Comparison of ENCODE assay signal across 9 mouse cellular contexts in genomic region chr6:61179641-61179948, GRCm38 (mm10). TPM values are rescaled to one million over a fixed set of nuclear protein-coding genes. Genes with fewer than 3 reads are reported as not detected.
DNase-seq lines count a peak whose midpoint lies in the region; ATAC-seq and TF ChIP-seq lines count a peak whose summit lies in the region.
"Had no signal": no experiment of that assay in that cellular context is flagged by ENCODE, and none has a peak within 500 bp of the region (broad histone marks: within the 10 kb centered on the region; RNA-seq: fewer than 3 reads in every experiment).

No protein-coding gene starts in this region.

- no peaks in the 10 kb centered on the region for H3K36me3 ChIP-seq in heart, embryonic 16.5 days (ENCODE audit: control insufficient read depth, insufficient read depth)
- H3K36me3 ChIP-seq in hindbrain, embryonic 11.5 days (ENCODE audit: control insufficient read depth, insufficient read depth, low read length), result no peaks in the 10 kb centered on the region
- H3K36me3 ChIP-seq in midbrain, embryonic 12.5 days, result no peaks in the 10 kb centered on the region
- H3K36me3 ChIP-seq: G1E had no signal

- no peaks in the 10 kb centered on the region for H3K9me3 ChIP-seq in heart, embryonic 16.5 days (replicated peaks; ENCODE audit: control insufficient read depth, low read length)
- H3K9me3 ChIP-seq in hindbrain, embryonic 11.5 days (ENCODE audit: control insufficient read depth, low read length), result no peaks in the 10 kb centered on the region
- no peaks in the 10 kb centered on the region for H3K9me3 ChIP-seq in midbrain, embryonic 12.5 days

- 0 out of 2 replicates have a peak, but pooled peaks cover 3% of the 10 kb centered on the region for H3K4me1 ChIP-seq in heart, embryonic 16.5 days (ENCODE audit: control insufficient read depth, insufficient read depth, low read length)
- no peaks in the 10 kb centered on the region for H3K4me1 ChIP-seq in hindbrain, embryonic 11.5 days (replicated peaks; ENCODE audit: control insufficient read depth, insufficient read depth, low read length)
- H3K4me1 ChIP-seq in midbrain, embryonic 12.5 days, result peaks cover 11% of the 10 kb centered on the region

- peaks cover 11% of the 10 kb centered on the region for H3K27me3 ChIP-seq in heart, embryonic 16.5 days (ENCODE audit: control insufficient read depth, insufficient read depth, low read length)
- H3K27me3 ChIP-seq in Patski, result peaks cover 20% of the 10 kb centered on the region
- no peaks in the 10 kb centered on the region for H3K27me3 ChIP-seq in hindbrain, embryonic 11.5 days (ENCODE audit: control insufficient read depth, insufficient read depth, low read length)
- H3K27me3 ChIP-seq in midbrain, embryonic 12.5 days, result peaks cover 9% of the 10 kb centered on the region

- H3K4me2 ChIP-seq in heart, embryonic 16.5 days (ENCODE audit: low read depth, low read length), result peak overlapping the region; percentile 100
- peak overlapping the region; percentile 96 for H3K4me2 ChIP-seq in hindbrain, embryonic 11.5 days (replicated peaks; ENCODE audit: low read depth, low read length)
- H3K4me2 ChIP-seq in midbrain, embryonic 12.5 days (replicated peaks), result peak overlapping the region; percentile 89

- H3K27ac ChIP-seq in heart, embryonic 16.5 days (ENCODE audit: low read length), result no peak overlapping the region
- H3K27ac ChIP-seq in hindbrain, embryonic 11.5 days (ENCODE audit: low read depth, low read length), result peak overlapping the region; percentile 80; the same call in 1 of the 2 replicates
- H3K27ac ChIP-seq in midbrain, embryonic 12.5 days (replicated peaks), result peak overlapping the region; percentile 88

- in situ Hi-C loops in Patski (cut with MboI; ENCODE audit: low pct_unique_long_range_greater_than_20kb), result no loop called here

- intact Hi-C loops in heart, postnatal 14 days (cut with DNase I), result no loop called here

- under 1% methylated on average over 5 of the region's 5 CpGs for WGBS in heart, embryonic 16.5 days
- WGBS in hindbrain, embryonic 11.5 days, result 3% methylated on average over 5 of the region's 5 CpGs
- 5% methylated on average over 5 of the region's 5 CpGs for WGBS in midbrain, embryonic 12.5 days

- no peak for DNase-seq in heart, postnatal 14 days
- no peak for DNase-seq in Patski (ENCODE audit: low read depth, low spot score)
- DNase-seq in hindbrain, embryonic 11.5 days (ENCODE audit: low spot score), result no peak
- DNase-seq in ovary, postnatal 14 days (ENCODE audit: low spot score), result no peak
- no peak for DNase-seq in left cerebral cortex, adult 18-20 months (ENCODE audit: low spot score in 2 of 2)

- no peak for ATAC-seq in heart, embryonic 16.5 days (replicated peaks; ENCODE audit: extremely low read depth, insufficient read depth, low FRiP score)
- peak; percentile 47 for ATAC-seq in Patski
- ATAC-seq in hindbrain, embryonic 11.5 days (ENCODE audit: low FRiP score), result peak; percentile 70
- no peak; the same call in 1 of the 2 replicates for ATAC-seq in midbrain, embryonic 12.5 days (ENCODE audit: low FRiP score, low read depth)
- ATAC-seq in granulocyte monocyte progenitor cell, adult 5-6 weeks (replicated peaks; ENCODE audit: poor library complexity, severe bottlenecking), result no peak; the same call in 1 of the 2 replicates

- H3K9ac ChIP-seq in heart, embryonic 16.5 days (ENCODE audit: low read length), result peak overlapping the region; percentile 69
- peak overlapping the region; percentile 81 for H3K9ac ChIP-seq in hindbrain, embryonic 11.5 days (ENCODE audit: low read depth, low read length)
- peak overlapping the region; percentile 78 for H3K9ac ChIP-seq in midbrain, embryonic 12.5 days (replicated peaks)

- CTCF ChIA-PET in Patski (lab: Charles Lee), result interaction anchor here (1.2 kb wide), 1 partner anchor 30 kb away, joined by 3 read pairs; no protein-coding TSS in a partner anchor

- H3K4me3 ChIP-seq in heart, embryonic 16.5 days (ENCODE audit: low read length), result peak overlapping the region; percentile 67
- H3K4me3 ChIP-seq in hindbrain, embryonic 11.5 days (ENCODE audit: low read depth, low read length), result peak overlapping the region; percentile 79
- H3K4me3 ChIP-seq in midbrain, embryonic 12.5 days, result peak overlapping the region; percentile 88

- POLR2A ChIA-PET in Patski (lab: Charles Lee), result no interaction called here

- TF ChIP-seq CTCF in Patski (IDR thresholded peaks at IDR 0.05), result no peak

RNA-seq across cellular contexts. Expression of gene Ccser1, which starts 0.5 kb away (rescaled TPM):
- polyA plus RNA-seq in heart, embryonic 16.5 days (2015; fragmentation: Nextera tagmentation; extraction: Ambion mirVana), result 1.8 and 3.0 TPM in 2 replicates
- total RNA-seq in heart, postnatal 14 days (2021), result 1 to 10 TPM; 2.5 to 2.9 TPM
- 1.6 TPM for polyA plus RNA-seq in Patski (2021)
- 8.7 and 10.4 TPM in 2 replicates for polyA plus RNA-seq in hindbrain, embryonic 11.5 days (2014; fragmentation: Nextera tagmentation; extraction: Ambion mirVana)
- 9.9 and 12.2 TPM in 2 replicates for polyA plus RNA-seq in midbrain, embryonic 12.5 days (2016; fragmentation: Nextera tagmentation; extraction: Ambion mirVana)
- total RNA-seq in granulocyte monocyte progenitor cell, adult 5-6 weeks (2014; fragmentation: Nextera tagmentation), result 1.4 TPM in 1 of 2 replicates, not detected in the other
- total RNA-seq in granulocyte monocyte progenitor cell, adult 5-6 weeks (2017), result 0.04 TPM in 1 of 2 replicates, not detected in the other
- 10 to 100 TPM; 29.7 to 30.9 TPM for total RNA-seq in left cerebral cortex, adult 18-20 months (2021)
- polyA plus RNA-seq: G1E had no signal

Comparison
In these comparisons a context has a peak if more than half of its experiments do, and no peak if none do; other contexts are left out.
1. ATAC-seq: peak in Patski (single experiment) and hindbrain, embryonic 11.5 days (single experiment); none in heart, embryonic 16.5 days (single experiment), midbrain, embryonic 12.5 days (single experiment) and granulocyte monocyte progenitor cell, adult 5-6 weeks (single experiment).
2. Peak in every context shown above with its lines, with median percentiles within 50 percentile points of each other: H3K4me2 ChIP-seq, H3K4me3 ChIP-seq and H3K9ac ChIP-seq.